Mouse (Mus musculus): ENCODE measurements at regions not wholly inside any gene's neighbourhood (a gene's known extent, or its start where the extent isn't known, plus 50 kb on each side); places are given as distances from the start of the nearest gene placed in this dataset.

GRCm38 (mm10) chr14:114001377-114001776 is 687.0 kb downstream of the Tpm3-rs7 start:
- WGBS, result 88% methylated on average over 3 of the region's 3 CpGs
- no peak overlapping the region for H3K27ac ChIP-seq
- no peaks in the 10 kb centered on the region for H3K4me1 ChIP-seq
- no peak for ATAC-seq (ENCODE audit: low FRiP score)
- no peak overlapping the region for H3K4me3 ChIP-seq (replicated peaks)
- no peak overlapping the region for H3K4me2 ChIP-seq
- no peaks in the 10 kb centered on the region for H3K36me3 ChIP-seq (replicated peaks)
- no peaks in the 10 kb centered on the region for H3K27me3 ChIP-seq
- H3K9me3 ChIP-seq, result no peaks in the 10 kb centered on the region
- no peak overlapping the region for H3K9ac ChIP-seq

- Histone ChIP-seq H3K27me3 (no peaks in the 10 kb centered on the region), H3K9me3 (no peaks in the 10 kb centered on the region), H3K4me3 (replicated peaks) (no peak overlapping the region), H3K9ac (no peak overlapping the region), H3K4me2 (no peak overlapping the region), H3K27ac (no peak overlapping the region), H3K4me1 (no peaks in the 10 kb centered on the region), H3K36me3 (replicated peaks) (no peaks in the 10 kb centered on the region)
- ATAC-seq (ENCODE audit: low FRiP score), result no peak
- 90% methylated on average over 1 of the region's 1 CpGs for WGBS
Measured at GRCm38 (mm10) chr14:114002420-114002819, 688.0 kb downstream of the Tpm3-rs7 start.

GRCm38 (mm10) chr14:114037063-114037462 is 722.7 kb downstream of the Tpm3-rs7 start:
- no peaks in the 10 kb centered on the region for H3K4me1 ChIP-seq
- 66% methylated on average over 1 of the region's 1 CpGs for WGBS
- H3K4me3 ChIP-seq (replicated peaks), result no peak overlapping the region
- H3K36me3 ChIP-seq (replicated peaks), result no peaks in the 10 kb centered on the region
- H3K9me3 ChIP-seq, result no peaks in the 10 kb centered on the region
- H3K4me2 ChIP-seq, result no peak overlapping the region
- no peak overlapping the region for H3K9ac ChIP-seq
- H3K27ac ChIP-seq, result no peak overlapping the region
- no peaks in the 10 kb centered on the region for H3K27me3 ChIP-seq
- ATAC-seq (ENCODE audit: low FRiP score), result no peak

GRCm38 (mm10) chr14:114038611-114039312 is 724.4 kb downstream of the Tpm3-rs7 start:
- Histone ChIP-seq H3K4me1 (no peaks in the 10 kb centered on the region), H3K4me3 (replicated peaks) (no peak overlapping the region), H3K36me3 (replicated peaks) (no peaks in the 10 kb centered on the region), H3K27ac (no peak overlapping the region), H3K9ac (no peak overlapping the region), H3K27me3 (no peaks in the 10 kb centered on the region), H3K4me2 (no peak overlapping the region), H3K9me3 (no peaks in the 10 kb centered on the region)
- 58% methylated on average over 3 of the region's 3 CpGs for WGBS
- no peak for ATAC-seq (ENCODE audit: low FRiP score)

GRCm38 (mm10) chr14:114053558-114054235 is 739.3 kb downstream of the Tpm3-rs7 start:
- Histone ChIP-seq H3K4me1 (no peaks in the 10 kb centered on the region), H3K4me3 (replicated peaks) (no peak overlapping the region), H3K36me3 (replicated peaks) (no peaks in the 10 kb centered on the region), H3K27me3 (no peaks in the 10 kb centered on the region), H3K9me3 (no peaks in the 10 kb centered on the region), H3K4me2 (no peak overlapping the region), H3K9ac (no peak overlapping the region), H3K27ac (no peak overlapping the region)
- 71% methylated on average over 5 of the region's 5 CpGs for WGBS
- ATAC-seq (ENCODE audit: low FRiP score), result no peak

GRCm38 (mm10) chr14:114061347-114061746 is 746.9 kb downstream of the Tpm3-rs7 start:
- H3K27me3 ChIP-seq, result no peaks in the 10 kb centered on the region
- H3K9me3 ChIP-seq, result no peaks in the 10 kb centered on the region
- no peak overlapping the region for H3K4me2 ChIP-seq
- H3K4me1 ChIP-seq, result no peaks in the 10 kb centered on the region; the same call in 1 of the 2 replicates
- H3K36me3 ChIP-seq (replicated peaks), result no peaks in the 10 kb centered on the region
- no peak overlapping the region for H3K9ac ChIP-seq
- H3K4me3 ChIP-seq (replicated peaks), result no peak overlapping the region
- no peak overlapping the region for H3K27ac ChIP-seq
- 46% methylated on average over 2 of the region's 2 CpGs for whole genome bisulfite sequencing
- ATAC-seq (ENCODE audit: low FRiP score), result no peak

GRCm38 (mm10) chr14:114062582-114062981 is 748.2 kb downstream of the Tpm3-rs7 start:
- no peak overlapping the region for H3K4me3 ChIP-seq (replicated peaks)
- 25% methylated on average over 4 of the region's 4 CpGs for WGBS
- no peaks in the 10 kb centered on the region; the same call in 1 of the 2 replicates for H3K4me1 ChIP-seq
- H3K27ac ChIP-seq, result no peak overlapping the region
- H3K9me3 ChIP-seq, result no peaks in the 10 kb centered on the region
- ATAC-seq (ENCODE audit: low FRiP score), result no peak
- H3K36me3 ChIP-seq (replicated peaks), result no peaks in the 10 kb centered on the region
- no peak overlapping the region for H3K9ac ChIP-seq
- no peaks in the 10 kb centered on the region for H3K27me3 ChIP-seq
- no peak overlapping the region for H3K4me2 ChIP-seq

GRCm38 (mm10) chr14:114073236-114073635 is 758.8 kb downstream of the Tpm3-rs7 start:
- WGBS, result 69% methylated on average over 2 of the region's 2 CpGs
- Histone ChIP-seq H3K36me3 (replicated peaks) (no peaks in the 10 kb centered on the region), H3K9ac (no peak overlapping the region), H3K4me3 (replicated peaks) (no peak overlapping the region), H3K4me1 (no peaks in the 10 kb centered on the region), H3K9me3 (no peaks in the 10 kb centered on the region), H3K27me3 (no peaks in the 10 kb centered on the region), H3K4me2 (no peak overlapping the region), H3K27ac (no peak overlapping the region)
- ATAC-seq (ENCODE audit: low FRiP score), result no peak

- 78% methylated on average over 4 of the region's 4 CpGs for WGBS
- no peak for ATAC-seq (ENCODE audit: low FRiP score)
- no peaks in the 10 kb centered on the region for H3K36me3 ChIP-seq (replicated peaks)
Measured at GRCm38 (mm10) chr14:114074011-114074410, 759.6 kb downstream of the Tpm3-rs7 start.

GRCm38 (mm10) chr14:114106786-114107185 is 792.4 kb downstream of the Tpm3-rs7 start:
- no peaks in the 10 kb centered on the region for H3K36me3 ChIP-seq (replicated peaks)
- no peaks in the 10 kb centered on the region for H3K9me3 ChIP-seq
- H3K4me2 ChIP-seq, result no peak overlapping the region
- WGBS, result 80% methylated on average over 8 of the region's 8 CpGs
- no peaks in the 10 kb centered on the region for H3K4me1 ChIP-seq
- no peaks in the 10 kb centered on the region for H3K27me3 ChIP-seq
- no peak overlapping the region for H3K9ac ChIP-seq
- H3K4me3 ChIP-seq (replicated peaks), result no peak overlapping the region
- H3K27ac ChIP-seq, result no peak overlapping the region
- no peak for ATAC-seq (ENCODE audit: low FRiP score)

More at GRCm38 (mm10) chr14:114074011-114074410, 759.6 kb downstream of the Tpm3-rs7 start:
- Histone ChIP-seq H3K4me2 (no peak overlapping the region), H3K9me3 (no peaks in the 10 kb centered on the region), H3K9ac (no peak overlapping the region), H3K27ac (no peak overlapping the region), H3K4me3 (replicated peaks) (no peak overlapping the region), H3K4me1 (no peaks in the 10 kb centered on the region), H3K27me3 (no peaks in the 10 kb centered on the region)

GRCm38 (mm10) chr14:114128491-114128890 is 814.1 kb downstream of the Tpm3-rs7 start:
- no peaks in the 10 kb centered on the region for H3K36me3 ChIP-seq (replicated peaks)
- WGBS, result 97% methylated on average over 2 of the region's 2 CpGs
- H3K9ac ChIP-seq, result no peak overlapping the region
- H3K9me3 ChIP-seq, result no peaks in the 10 kb centered on the region
- no peaks in the 10 kb centered on the region for H3K4me1 ChIP-seq
- no peak for ATAC-seq (ENCODE audit: low FRiP score)
- H3K4me2 ChIP-seq, result no peak overlapping the region
- no peaks in the 10 kb centered on the region for H3K27me3 ChIP-seq
- no peak overlapping the region for H3K27ac ChIP-seq
- no peak overlapping the region for H3K4me3 ChIP-seq (replicated peaks)

GRCm38 (mm10) chr14:114166005-114166404 is 851.6 kb downstream of the Tpm3-rs7 start:
- WGBS, result 85% methylated on average over 4 of the region's 4 CpGs
- H3K27ac ChIP-seq, result no peak overlapping the region
- H3K9me3 ChIP-seq, result no peaks in the 10 kb centered on the region
- H3K4me1 ChIP-seq, result no peaks in the 10 kb centered on the region
- no peaks in the 10 kb centered on the region for H3K36me3 ChIP-seq (replicated peaks)
- H3K27me3 ChIP-seq, result no peaks in the 10 kb centered on the region
- no peak overlapping the region for H3K9ac ChIP-seq
- no peak for ATAC-seq (ENCODE audit: low FRiP score)
- H3K4me2 ChIP-seq, result no peak overlapping the region
- H3K4me3 ChIP-seq (replicated peaks), result no peak overlapping the region

- 93% methylated on average over 5 of the region's 5 CpGs for WGBS
- no peak overlapping the region for H3K9ac ChIP-seq
- no peak overlapping the region for H3K27ac ChIP-seq
- ATAC-seq (ENCODE audit: low FRiP score), result 0 out of 2 replicates have a peak, but pooled peaks have one; percentile 20
- H3K4me2 ChIP-seq, result no peak overlapping the region
- H3K36me3 ChIP-seq (replicated peaks), result no peaks in the 10 kb centered on the region
- H3K9me3 ChIP-seq, result no peaks in the 10 kb centered on the region
- H3K27me3 ChIP-seq, result no peaks in the 10 kb centered on the region
- no peak overlapping the region for H3K4me3 ChIP-seq (replicated peaks)
- H3K4me1 ChIP-seq, result no peaks in the 10 kb centered on the region
Measured at GRCm38 (mm10) chr14:114215609-114216008, 876.4 kb upstream of the Gpc5 start.
